Mouse (Mus musculus) bone marrow, adult 2 months (tissue): Measurements from ENCODE around the gene Csf1. TPM values are rescaled to one million over a fixed set of nuclear protein-coding genes. Genes with fewer than 3 reads are reported as not detected.

Source experiments
- H3K27ac ChIP-seq: fragments of 200-500 bp; 2 replicates; pipeline ENCODE4 v1.5.1; 2012; ENCODE audit warnings: low read depth, mild to moderate bottlenecking, control low read depth, inconsistent platforms, low read length; ENCODE audit not compliant: control insufficient read depth, poor library complexity, insufficient read depth
- H3K4me1 ChIP-seq: fragments of 200-500 bp; 2 replicates; pipeline ENCODE4 v1.6.1; 2011; ENCODE audit warnings: low read length; ENCODE audit not compliant: control insufficient read depth, insufficient read depth
- H3K4me3 ChIP-seq: fragments of 200-500 bp; replicated peaks from 2 replicates; pipeline ENCODE3; 2011; ENCODE audit warnings: mild to moderate bottlenecking, low read depth, low read length, control low read depth; ENCODE audit not compliant: control insufficient read depth
- CTCF ChIP-seq: fragments of 200-500 bp; IDR thresholded peaks from 2 replicates; pipeline ENCODE4 v1.5.1; 2011; ENCODE audit warnings: low read length, control low read depth; ENCODE audit not compliant: control insufficient read depth, insufficient read depth
- POLR2A ChIP-seq: fragments of 200-500 bp; IDR thresholded peaks from 2 replicates; pipeline ENCODE4 v1.6.1; 2011; ENCODE audit warnings: low read depth, mild to moderate bottlenecking, control low read depth, low read length, borderline replicate concordance; ENCODE audit not compliant: control insufficient read depth
- WGBS: fragments of 180-500 bp; shearing (Covaris S2); methylation state at CpG from one replicate; pipeline ENCODE4 v1.1.7; 2018; 5-methylcytosine and 5-hydroxymethylcytosine counted together
- polyA plus RNA-seq: library from polyadenylated mRNA; stranded (reverse); fragments of >200 nt; gene quantifications from 2 replicates; pipeline ENCODE4 v1.2.4, GENCODE M21; 2011; ENCODE audit warnings: low replicate concordance; ENCODE audit not compliant: missing spikeins, insufficient read depth, insufficient read length

Gene Csf1
- polyA plus RNA-seq, 1 experiment, result 21.8 TPM

DNA sequence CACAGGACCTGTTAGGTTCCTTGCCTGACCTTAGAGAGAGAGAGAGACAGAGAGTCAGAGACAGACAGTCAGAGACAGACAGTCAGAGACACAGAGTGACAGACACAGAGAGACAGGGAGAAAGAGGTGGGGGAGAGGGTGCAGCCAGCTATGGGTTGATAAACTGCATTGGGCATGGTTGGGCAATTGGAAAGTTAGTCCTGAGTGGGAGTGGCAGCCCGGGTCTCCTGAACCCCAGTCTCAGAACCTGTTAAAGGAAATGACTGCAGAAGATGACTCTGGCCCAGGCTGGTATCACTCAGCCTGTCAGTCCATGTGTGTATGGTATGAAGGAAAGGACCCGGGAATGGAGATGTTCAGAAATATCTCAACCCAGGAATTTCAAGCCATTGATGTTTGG is 2.1 kb downstream of the Csf1 start:
- TF ChIP-seq CTCF, result no peak
- TF ChIP-seq POLR2A, result no peak
- peaks cover 3% of the 10 kb centered on the region; the same call in 1 of the 2 replicates for H3K4me1 ChIP-seq
- 48% methylated on average over 2 of the region's 2 CpGs for WGBS
- no peak overlapping the region for H3K27ac ChIP-seq
- peak overlapping the region; percentile 15 for H3K4me3 ChIP-seq

DNA sequence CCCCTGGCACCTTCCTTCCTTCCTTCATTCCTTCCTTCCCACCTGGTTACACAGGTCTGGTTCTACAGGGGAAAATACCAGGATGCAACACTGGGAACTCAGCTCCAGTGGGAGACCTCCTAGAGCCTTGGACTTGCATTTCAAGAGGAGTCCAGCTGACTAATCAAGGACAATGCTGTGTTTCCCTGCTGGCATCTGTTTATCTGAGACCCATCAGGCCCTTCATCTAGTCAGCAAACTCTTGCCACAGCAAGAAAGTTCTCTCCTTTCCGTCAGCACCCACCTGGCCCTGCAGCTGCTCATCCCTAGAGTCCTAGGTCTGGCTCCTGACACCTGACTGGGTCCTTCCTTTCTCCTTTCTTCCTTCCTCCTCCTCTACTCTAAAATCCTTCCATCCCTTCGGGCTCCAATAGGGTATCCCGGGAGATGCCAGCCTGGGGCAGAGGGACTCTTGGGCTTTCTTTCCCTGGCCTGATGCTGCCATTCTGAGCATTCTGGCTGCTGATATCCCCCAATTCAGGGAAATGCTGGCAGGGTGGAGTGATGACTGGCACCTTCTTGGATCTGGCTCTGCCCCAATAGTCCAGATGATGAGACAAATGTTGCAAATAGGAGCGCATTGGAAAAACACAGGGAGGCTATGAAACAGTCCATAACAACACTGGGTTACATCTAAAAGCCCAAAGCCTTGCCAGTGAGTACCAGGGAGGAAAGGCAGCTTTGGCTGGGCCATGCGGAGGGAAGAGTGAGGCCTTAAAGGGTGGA is 2.7 kb downstream of the Csf1 start:
- Histone ChIP-seq H3K27ac (no peak overlapping the region), H3K4me3 (peak overlapping the region; percentile 15), H3K4me1 (peaks cover 3% of the 10 kb centered on the region; the same call in 1 of the 2 replicates)
- TF ChIP-seq CTCF (no peak), POLR2A (no peak)
- 78% methylated on average over 5 of the region's 5 CpGs for WGBS

DNA sequence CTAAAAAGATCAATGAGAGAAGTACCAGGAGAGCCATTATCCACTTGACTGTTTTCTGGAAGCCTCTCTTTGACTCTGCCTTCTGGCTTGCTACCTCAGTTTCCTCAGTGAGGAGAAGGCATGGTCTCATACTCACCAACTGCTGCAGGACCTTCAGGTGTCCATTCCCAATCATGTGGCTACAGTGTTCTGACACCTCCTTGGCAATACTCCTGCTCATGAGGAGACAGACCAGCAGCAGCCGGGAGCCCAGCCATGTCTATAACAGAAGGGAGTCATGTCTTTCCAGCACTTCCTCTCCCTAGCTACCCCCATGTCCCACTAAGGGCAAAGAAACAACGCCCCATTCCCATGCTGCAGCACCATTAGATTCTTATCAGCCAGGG is 3.8 kb downstream of the Csf1 start:
- Histone ChIP-seq H3K4me3 (no peak overlapping the region), H3K27ac (no peak overlapping the region), H3K4me1 (peaks cover 3% of the 10 kb centered on the region; the same call in 1 of the 2 replicates)
- 70% methylated on average over 2 of the region's 2 CpGs for WGBS
- TF ChIP-seq CTCF, result no peak
- no peak for TF ChIP-seq POLR2A

DNA sequence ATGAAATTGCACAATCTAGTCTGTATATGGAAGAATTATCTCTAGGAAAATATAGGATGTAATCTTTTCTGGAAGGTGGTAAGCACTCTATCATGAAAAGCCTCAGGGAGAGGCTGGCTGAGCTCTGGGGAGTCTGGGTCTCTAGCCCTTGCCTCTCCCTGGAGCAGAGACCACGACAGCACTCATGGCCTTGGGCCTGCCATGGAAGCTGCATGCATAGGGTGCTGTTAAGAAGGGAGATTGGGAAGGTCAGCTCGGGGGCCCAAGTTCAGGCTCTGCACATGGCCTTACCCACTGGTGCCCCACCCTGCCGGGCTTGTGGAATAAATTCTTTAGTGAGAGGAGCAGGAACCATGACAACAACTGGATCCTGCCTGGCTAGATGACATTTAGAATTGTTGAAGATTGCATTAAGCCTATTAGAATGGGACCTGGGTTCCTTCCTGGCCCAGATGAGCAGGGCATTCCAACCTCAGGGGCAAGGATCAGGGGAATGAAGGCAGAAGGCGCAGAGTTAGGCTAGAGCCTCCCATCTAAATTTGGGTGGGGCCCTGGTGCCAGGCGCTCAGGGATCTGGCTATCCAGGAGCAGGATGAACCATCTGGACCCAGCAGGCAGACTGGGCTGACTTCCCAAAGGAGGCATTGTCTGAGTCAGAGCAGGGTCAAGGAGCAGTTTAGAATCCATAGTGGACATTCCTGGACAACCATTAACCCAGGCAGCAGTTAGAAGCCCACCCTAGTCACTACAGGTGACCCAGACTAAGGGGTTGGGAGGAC is 4.4 kb downstream of the Csf1 start:
- no peak overlapping the region for H3K4me3 ChIP-seq
- WGBS, result 78% methylated on average over 5 of the region's 5 CpGs
- no peak overlapping the region for H3K27ac ChIP-seq
- TF ChIP-seq CTCF (no peak), POLR2A (no peak)
- H3K4me1 ChIP-seq, result peaks cover 3% of the 10 kb centered on the region; the same call in 1 of the 2 replicates

DNA sequence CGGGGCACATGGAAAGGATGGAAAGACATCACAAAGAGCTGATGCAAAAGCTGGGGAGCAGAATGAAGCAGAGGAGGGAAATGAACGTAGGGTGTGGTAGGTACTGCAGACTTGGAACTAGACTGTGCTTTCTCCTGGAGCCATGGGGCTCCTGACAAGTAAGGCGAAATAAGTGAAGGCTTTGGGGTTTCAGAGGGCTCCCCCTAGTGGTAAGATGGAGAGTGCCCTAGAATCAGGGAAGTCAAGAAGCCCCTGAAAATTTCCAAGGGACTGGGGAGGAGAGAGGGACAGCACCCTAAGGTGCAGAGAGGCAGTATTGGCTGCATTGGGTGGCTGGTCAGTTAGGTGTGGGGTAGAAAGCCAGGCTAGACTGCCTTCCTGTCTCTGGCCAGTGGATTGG is 5.6 kb downstream of the Csf1 start:
- Histone ChIP-seq H3K27ac (no peak overlapping the region), H3K4me3 (no peak overlapping the region), H3K4me1 (peaks cover 3% of the 10 kb centered on the region; the same call in 1 of the 2 replicates)
- 47% methylated on average over 3 of the region's 3 CpGs for WGBS
- TF ChIP-seq CTCF (peak; percentile 47; the same call in 1 of the 2 replicates), POLR2A (no peak)

DNA sequence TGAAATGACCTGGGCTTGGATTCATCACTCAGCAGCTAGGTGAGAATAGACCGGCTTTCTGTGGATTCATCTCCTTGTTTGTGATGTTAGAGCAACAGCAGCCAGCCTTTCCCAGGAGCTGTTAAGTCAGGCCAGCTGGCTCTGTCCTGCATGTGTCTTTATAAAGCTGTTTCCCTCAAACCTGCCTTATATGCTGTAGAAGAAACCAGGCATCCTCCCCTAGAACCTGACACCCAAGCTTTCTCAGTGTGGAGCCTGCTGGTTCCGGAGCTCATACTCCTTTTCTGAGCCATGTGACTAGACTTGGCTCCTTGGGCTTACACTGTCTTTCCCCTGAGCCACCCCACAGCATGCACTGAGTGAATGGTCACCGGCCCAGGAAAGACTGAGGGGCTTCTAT is 8.7 kb downstream of the Csf1 start:
- 79% methylated on average over 3 of the region's 3 CpGs for WGBS
- TF ChIP-seq CTCF, result no peak
- TF ChIP-seq POLR2A, result no peak
- no peak overlapping the region for H3K27ac ChIP-seq
- no peak overlapping the region for H3K4me3 ChIP-seq
- H3K4me1 ChIP-seq, result no peaks in the 10 kb centered on the region

DNA sequence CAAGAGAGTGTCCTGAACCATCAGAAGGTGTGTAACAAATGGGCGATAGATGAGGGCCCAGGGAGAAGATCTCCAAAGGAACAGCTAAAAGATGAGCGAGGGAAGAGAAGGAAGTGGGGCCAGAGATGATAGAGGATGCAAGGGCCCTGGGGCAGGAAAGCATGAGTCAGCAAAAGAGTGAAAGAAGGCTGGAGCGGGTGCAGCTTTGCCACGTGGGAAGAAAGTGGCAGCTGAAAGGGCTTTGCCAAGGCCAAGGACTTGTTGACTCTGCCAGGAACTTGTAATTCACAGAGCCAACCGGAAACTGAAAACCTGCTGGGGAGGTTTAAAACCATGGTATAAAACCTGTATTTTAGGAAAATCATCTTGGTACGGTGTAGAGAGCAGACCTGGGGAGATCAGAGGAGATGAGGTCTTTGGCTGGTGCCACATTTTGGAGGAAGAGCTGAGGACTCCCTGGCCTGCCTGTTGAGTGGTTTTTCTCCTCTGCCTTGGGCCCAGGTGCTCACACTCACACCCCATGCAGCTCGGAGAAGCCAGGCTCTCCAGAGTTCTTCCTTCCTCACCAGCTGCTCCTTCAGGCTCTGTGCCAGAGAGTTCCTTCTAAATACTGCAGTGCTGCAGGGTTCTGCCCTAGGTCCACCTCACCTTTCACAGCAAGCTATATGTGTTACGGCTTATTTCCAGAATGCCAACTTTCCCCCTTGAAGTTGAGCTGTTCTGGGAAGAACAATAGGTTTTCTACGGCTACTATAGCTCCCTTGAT is 9.3 kb downstream of the Csf1 start:
- WGBS, result 31% methylated on average over 9 of the region's 9 CpGs
- no peak overlapping the region for H3K27ac ChIP-seq
- no peak for TF ChIP-seq POLR2A
- TF ChIP-seq CTCF, result no peak
- H3K4me3 ChIP-seq, result no peak overlapping the region
- H3K4me1 ChIP-seq, result no peaks in the 10 kb centered on the region

DNA sequence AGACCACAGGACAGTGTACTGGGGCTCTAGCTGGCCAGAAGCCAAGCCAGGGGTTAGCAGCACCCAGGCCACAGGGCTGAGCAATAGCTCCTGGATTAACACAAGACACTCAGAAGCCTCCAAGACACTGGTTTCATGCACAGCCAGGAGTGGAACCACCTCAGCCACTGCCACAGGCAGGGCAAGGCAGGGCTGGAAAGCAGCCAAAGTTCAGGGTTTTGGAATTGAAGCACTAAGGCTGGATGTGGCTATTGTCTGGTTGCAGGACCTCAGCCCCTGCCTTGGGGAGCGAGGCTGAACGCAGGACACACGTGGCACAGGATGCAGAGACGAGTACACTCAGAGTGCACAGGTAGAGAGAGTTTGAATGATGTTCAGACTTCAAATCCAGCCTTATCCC is 10.8 kb downstream of the Csf1 start:
- 76% methylated on average over 4 of the region's 4 CpGs for whole genome bisulfite sequencing
- Histone ChIP-seq H3K4me1 (no peaks in the 10 kb centered on the region), H3K27ac (no peak overlapping the region), H3K4me3 (no peak overlapping the region)
- TF ChIP-seq POLR2A (no peak), CTCF (no peak)
